Mouse (Mus musculus) left cerebral cortex, postnatal 4 days (tissue): ENCODE measurements at regions not wholly inside any gene's neighbourhood (a gene's known extent, or its start where the extent isn't known, plus 50 kb on each side); places are given as distances from the start of the nearest gene placed in this dataset.

Experiments used
- DNase-seq: peaks from one replicate; pipeline ENCODE4 v3.0.0-alpha.2; 2022
- intact Hi-C: fragments of 180-260 bp; cut with DNase I; formaldehyde crosslinking; loops from one replicate; pipeline ENCODE4 v1.15.1; 2025

DNA sequence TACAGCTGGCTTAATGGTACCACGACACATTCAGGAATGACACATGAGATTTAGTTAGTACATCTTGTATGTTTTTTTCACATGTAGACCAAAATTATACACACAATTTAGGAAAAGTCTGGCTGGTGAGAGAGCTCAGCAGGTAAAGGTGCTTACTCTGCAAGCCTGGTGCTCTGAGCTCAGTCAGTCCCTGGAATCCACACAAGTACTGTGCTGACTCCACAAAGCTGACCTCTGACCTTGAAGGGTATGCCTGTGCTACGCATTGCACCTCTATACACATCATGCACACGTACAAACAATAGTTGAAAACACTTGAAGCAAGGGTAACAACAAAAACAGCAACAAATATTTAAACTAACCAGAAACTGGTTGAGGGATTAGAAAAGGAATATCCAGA lies 96.5 kb downstream of the Foxb1 start:
- intact Hi-C loops: no loop called here
- DNase-seq: no peak

DNA sequence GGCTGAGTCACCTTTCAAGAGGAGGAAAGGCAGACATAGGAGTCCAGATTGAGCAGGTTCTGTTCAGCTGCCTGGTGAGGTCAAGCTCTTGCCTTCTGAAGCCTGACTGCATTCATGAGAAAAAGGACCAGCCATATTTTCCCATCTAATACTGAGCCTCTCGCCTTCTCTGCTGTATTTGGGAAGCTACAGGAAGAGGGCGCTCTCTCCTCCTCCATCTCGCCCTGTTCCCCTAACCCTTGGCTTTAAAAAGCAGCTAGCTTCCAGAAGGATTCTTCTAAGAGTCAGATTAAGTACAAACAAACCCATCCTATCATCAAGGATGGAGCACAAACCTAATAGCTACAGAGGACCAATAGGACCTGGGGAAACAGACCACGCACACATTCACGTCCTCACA lies 98.3 kb downstream of the Foxb1 start:
- peak; percentile 29 for DNase-seq

DNA sequence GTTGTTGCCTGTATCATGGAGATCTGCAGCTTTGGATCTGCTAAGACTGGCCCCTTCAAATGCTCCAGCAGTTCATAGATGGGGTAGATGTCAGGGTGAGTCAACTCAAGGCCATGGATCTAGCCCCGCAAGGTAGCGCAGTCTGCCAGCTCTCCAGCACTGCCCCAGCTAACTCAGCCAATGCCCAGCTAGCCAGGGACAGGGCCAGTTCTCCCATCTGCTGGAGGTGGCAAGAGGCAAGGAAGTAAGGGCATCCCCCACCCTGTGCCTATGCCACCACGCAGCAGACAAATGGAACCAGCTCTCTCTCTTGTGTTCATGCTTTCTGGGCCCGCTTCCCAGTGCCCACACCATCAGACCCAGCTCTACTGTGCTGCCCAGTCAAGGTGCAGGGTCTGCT lies 102.5 kb downstream of the Foxb1 start:
- DNase-seq: peak; percentile 60
- intact Hi-C loops: no loop called here

More for the DNA sequence above, 98.3 kb downstream of the Foxb1 start:
- intact Hi-C loops: no loop called here

DNA sequence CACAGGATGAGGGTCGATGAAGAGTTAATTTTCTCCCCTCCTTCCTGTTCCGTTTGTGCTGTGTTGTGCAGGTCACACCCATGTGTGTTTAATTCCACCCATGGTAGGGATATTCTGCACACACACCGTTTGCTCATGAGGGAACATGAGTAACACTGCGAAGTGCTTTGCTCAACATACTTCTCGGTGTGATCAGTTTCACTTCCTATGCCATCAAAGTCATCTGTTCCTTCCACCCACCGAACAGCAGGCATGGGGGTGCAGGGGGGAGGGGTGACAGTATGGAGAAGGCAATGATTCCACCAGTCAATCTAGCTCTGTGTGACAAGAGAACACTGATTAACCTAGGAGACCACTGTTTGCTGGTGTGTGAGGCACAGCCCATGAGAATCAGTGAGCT lies 104.7 kb downstream of the Foxb1 start:
- no peak for DNase-seq
- intact Hi-C loops: no loop called here

DNA sequence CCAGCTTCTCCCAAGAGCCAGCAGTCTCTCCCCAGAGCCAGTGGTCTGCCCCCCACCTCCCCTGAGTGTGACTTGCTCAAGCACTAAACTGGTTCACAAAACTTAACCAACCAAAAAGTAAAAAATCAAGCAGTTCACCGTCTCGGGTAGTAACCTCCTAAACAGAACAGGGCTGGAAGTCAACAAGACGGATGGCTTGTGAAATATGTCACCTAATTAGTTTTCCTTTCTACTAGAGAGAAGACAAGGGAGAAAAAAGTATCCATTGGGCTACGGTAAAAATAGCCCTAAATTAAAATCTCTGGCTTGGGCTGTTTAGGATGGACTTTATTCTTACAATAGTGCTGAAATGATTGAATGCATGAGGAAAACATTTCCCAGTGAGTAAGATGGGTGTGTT lies 108.6 kb downstream of the Foxb1 start:
- no peak for DNase-seq
- intact Hi-C loops: no loop called here

DNA sequence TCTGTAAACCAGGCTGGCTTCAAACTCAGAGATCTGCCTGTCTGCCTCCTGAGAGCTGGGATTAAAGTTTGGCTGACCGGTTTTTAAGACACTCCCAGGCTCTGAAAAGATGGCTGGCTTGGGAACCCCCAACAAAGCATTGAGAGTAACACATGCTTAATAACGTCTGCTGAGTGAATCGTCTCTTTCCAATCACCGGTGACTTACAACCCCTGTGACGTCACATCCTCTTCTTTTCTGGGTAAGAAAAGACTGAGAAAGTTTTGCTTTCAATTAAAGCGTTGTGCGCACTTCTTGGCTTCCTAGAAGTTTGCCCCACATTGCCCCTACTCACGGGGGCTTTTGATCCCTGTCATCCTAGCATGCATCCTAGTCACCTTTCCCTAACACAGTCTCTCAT lies 109.1 kb downstream of the Foxb1 start:
- intact Hi-C loops: no loop called here

DNA sequence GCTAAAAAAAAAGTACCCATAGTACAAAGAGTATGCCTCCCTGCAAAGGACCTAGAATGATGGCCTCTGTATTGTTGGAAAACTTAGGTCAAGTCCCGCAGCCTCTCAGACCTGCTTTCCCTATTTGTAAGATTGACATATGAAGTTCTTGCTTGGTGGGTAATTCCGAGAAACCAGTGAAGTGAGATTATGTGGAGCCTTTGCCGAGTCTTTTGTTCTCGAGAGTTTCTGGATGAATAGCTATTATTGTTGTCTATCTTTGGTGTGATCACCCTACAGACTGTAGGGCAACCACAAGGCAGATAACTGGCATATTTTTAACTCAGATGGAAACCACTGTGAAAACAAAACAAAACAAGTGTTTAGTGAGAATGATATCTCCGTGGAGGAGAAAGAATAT lies 118.1 kb downstream of the Foxb1 start:
- intact Hi-C loops: no loop called here
- no peak for DNase-seq

More for the DNA sequence above, 109.1 kb downstream of the Foxb1 start:
- no peak for DNase-seq

DNA sequence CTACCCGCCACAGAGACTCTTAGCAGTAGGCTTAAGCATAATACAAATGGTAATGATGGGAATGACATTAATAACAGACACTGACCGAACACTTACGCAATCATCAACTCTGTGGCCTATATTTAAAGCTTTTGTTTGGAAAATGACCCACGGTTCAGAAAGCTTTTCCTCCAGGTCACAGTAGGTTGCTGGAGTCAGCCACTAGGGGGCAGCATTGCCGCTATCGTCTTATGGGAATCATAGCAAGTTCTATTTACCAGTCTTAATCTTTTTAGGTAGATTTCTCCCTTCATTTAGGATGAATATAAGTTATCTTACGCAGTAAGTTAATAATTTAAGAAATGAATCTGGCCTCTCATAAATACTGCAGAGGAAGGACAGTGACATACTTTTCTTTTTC lies 137.4 kb downstream of the Foxb1 start:
- DNase-seq: peak; percentile 87
- intact Hi-C loops: loop anchor here (10.0 kb wide), 2 partner anchors 109 to 361 kb away; partner anchors contain the start of gene Bnip2

DNA sequence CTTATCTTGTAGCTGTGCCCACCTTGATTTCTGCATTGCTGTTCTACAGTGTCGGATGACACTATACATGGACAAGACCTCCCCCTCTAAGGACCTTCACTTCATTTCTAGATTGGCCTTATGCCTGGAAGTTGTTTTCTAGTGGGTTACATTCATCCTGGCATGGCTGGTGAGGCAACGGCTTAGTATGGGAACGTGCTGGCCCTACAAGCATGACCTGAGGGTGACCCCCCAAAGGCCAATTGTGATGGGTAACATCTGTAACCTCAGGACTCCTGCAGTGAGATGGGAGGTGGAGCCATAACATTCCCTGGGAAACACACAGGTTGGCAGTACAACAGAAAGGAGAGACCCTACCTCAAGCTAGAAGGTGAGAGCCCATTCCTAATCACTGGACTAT lies 139.7 kb downstream of the Foxb1 start:
- intact Hi-C loops: loop anchor here (10.0 kb wide), 2 partner anchors 106 to 364 kb away; partner anchors contain the start of gene Bnip2
- DNase-seq: no peak

DNA sequence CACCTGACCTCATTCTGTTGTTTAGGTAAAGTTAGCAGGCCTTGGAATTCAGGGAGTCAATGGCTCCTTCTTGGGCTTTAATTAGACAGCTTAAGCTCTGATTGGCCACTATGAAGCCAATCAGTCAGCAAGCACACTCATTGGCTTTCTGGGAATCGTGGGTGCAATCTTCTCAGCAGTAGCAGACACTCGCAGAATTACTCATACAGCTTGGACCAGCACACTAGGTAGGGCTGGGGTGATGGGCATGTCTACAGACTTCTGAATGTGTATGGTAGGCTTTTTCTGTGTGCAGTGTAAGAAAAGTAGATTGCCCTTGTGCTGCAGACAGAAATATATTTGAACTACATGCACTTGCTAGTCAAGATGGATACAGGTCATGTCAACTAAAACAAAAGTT lies 143.4 kb downstream of the Foxb1 start:
- intact Hi-C loops: no loop called here

DNA sequence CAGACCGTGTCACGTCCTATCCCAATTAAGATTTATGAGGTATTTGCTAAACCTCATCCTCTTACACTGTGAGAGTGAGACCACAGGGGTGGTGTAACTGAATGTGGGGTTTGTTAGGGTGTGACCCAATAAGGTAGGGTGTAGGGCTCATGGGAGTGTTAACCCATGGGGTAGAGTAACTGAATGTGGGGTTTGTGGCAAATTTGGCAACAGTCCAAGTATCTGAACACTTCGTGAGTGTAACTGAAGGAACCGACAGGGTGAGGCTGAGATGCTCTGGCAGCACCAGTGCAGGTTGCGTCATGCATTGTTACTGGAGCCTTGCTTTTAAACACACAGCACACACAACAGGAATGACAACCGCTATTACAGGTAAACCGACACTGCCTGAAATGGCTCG lies 144.1 kb downstream of the Anxa2 start:
- intact Hi-C loops: no loop called here
- no peak for DNase-seq

More for the DNA sequence above, 143.4 kb downstream of the Foxb1 start:
- DNase-seq: no peak

DNA sequence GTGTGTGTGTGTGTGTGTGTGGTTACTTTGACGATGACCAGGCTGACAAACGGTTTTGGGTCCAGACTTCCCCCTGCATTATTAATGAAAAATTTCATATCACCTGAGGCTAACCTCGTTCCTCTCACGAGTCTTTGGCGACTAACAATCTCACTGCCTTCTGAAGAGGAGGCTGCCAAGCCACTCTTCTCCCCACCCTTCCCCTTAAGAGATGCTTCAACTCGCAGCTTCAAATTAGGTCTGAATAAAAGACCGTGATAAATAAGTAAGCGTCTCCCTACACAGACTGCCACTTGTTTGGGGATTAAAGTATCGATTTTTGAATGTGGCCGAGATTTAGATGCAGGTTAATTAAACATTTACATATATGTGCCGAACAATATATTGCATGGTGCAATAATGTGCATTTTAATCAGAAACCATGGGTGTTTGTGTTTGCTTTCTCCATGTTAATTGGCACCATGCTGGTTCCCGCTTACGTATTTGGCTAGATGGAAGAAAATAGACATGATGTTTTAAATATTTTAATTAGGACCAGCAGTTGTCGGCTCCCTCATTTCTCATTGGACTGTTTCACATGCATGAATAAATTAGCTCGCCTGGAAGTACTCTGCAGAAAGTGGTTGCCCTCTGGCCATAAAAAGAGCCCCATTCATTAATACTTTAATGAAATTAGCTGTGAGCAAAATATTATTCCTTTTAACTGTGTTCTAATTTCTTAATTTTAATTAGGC lies 139.1 kb downstream of the Anxa2 start:
- intact Hi-C loops: no loop called here
- DNase-seq: no peak

DNA sequence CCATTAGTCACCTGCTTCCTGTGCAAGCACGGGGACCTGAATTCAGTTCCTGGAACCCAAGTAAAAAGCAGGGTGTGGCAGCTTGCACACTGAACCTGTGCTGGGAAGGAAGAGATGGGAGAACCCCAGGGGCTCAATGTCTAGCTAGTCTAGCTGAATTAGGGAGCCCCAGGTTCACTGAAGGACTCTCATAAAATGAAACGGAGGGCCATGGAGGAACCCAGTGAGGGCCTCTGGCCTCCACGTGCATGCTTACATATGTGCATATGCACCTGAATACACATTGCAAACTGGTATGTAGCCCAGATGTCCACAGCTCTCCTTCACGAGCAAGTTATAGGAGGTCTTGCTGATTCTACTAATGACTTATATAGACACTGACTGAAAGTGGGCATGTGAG lies 135.4 kb downstream of the Anxa2 start:
- intact Hi-C loops: no loop called here
- no peak for DNase-seq

DNA sequence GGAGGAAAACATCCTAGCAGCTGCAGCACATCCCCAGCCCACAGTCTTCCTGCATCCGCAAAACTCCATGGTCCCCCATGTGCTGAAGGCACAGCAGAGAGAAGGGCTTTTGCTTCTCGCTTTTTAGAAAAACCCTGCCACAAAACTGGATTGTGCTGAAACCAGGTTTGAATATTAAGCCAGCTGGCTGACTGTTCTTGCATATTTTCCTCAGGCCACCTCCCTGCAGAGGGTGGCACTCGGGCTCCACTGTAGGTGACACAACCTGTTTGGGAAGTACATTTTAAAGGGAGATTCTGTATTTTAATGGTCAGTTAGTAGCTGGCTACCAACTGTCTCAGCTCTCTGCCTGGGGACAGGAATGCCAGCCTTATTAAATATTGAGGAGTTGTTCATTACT lies 133.7 kb downstream of the Anxa2 start:
- intact Hi-C loops: no loop called here
- DNase-seq: no peak

DNA sequence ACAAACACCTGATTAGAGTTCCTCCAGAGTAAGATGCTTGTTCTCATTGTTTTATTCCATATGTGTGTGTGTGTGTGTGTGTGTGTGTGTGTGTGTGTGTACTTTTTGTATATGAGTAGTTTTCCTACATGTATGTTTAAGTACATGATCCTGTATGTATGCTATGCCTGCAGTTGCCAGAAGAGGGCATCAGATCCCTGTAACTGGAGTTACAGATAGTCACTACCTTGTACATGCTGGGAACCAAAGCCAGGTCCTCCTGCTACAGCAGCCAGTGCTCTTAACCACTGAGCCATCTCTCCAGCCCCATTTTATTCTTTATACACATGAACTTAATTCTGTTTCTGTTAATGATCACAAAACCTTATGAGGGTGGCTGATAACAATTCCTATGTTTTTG lies 127.8 kb downstream of the Anxa2 start:
- intact Hi-C loops: no loop called here
- no peak for DNase-seq

DNA sequence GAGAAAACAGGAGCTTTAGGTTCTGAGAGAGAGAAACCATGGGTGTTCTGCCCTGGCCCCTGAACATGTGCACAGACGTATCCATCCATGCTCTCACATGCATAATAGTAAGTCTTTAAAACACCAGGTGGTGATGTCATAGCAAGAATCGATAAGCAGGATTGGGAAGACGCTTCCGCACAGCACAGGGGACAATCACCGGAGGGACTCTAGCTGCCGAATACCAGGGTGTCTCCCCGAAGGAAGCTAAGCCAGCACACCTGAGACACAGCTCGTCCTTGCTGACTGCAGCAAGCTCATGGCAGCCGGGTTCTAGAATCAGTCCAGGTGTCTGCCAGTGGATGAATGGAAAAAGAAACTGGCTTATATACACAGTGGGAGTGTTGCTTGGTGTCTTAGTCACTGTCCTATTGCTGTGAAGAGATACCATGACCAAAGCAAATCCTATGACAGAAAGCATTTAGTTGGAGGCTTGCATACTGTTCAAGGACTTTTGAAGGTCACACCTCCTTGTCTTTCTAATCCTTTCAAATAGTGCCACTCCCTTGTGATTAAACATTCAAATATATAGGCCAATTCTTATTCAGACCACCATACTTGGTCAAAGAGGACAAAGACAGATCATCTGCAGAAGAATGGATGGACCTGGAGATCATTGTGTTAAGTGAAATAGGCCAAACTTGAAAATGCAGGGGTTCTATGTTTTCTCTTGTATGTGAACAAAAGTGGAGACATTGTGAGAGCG lies 124.4 kb downstream of the Anxa2 start:
- DNase-seq: no peak
- intact Hi-C loops: no loop called here

DNA sequence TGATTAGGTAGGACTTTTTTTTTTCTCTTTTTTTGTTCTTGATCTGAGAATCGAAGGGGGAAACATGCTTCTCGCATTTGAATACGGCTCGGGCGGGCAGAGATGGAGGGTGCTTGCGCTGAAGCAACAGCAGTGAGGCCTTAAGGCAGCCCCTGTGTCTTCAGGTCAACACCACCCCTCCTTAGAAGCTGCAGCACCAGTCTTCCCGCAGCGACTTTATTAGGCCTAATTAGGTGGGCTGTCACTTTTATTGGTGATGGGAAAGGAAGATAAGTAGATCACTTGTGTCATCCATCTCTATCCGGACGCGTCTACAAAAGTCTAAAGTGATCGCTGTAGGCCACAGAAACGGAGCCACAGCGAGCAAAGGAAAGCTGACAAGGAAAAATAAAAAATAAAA lies 122.0 kb downstream of the Anxa2 start:
- DNase-seq: no peak
- intact Hi-C loops: no loop called here

DNA sequence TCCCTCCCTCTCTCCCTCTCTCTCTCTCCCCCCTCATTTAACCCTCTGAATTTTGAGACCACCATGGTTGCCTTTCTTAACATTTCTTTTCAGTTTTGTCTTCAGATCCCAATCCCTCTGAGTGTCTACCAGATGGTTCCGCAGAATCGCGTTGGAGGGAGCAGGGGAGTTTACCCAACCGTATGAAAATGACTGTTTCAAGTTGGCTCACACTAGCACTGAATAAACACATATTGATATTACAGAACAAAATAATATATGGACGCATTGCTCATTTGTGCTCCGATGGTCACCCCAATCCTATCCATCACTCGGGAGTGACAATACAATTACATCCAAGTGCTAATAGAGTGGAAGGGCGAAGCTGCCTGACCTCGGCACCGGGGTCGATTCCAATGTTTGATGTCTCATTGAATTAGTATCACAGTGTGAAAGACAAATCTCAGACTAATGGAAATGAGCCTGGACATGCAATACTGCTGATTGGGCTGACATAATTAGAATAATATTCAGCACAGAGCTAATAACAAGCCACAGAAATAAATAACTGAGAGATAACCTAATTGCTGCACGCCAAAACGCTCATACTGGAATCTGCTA lies 115.3 kb downstream of the Anxa2 start:
- intact Hi-C loops: no loop called here

DNA sequence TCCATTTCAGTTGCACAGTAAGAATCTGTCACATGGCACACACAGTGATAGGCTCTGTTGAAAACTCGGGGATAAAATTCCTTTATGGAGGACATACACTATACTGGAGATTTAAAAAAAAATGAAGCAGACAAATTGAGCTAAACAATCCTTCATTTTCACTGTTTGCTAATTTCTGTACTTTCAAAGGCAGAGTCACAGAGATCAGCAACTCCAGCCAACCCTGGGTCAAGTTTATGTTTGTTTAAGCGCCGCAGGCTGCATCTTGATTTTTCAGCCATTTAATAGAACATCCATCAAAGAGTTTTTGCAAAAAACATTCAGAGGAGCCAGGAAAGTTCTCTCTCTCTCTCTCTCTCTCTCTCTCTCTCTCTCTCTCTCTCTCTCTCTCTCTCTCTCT lies 114.8 kb downstream of the Anxa2 start:
- intact Hi-C loops: no loop called here
- DNase-seq: no peak

More for the DNA sequence above, 115.3 kb downstream of the Anxa2 start:
- DNase-seq: no peak

DNA sequence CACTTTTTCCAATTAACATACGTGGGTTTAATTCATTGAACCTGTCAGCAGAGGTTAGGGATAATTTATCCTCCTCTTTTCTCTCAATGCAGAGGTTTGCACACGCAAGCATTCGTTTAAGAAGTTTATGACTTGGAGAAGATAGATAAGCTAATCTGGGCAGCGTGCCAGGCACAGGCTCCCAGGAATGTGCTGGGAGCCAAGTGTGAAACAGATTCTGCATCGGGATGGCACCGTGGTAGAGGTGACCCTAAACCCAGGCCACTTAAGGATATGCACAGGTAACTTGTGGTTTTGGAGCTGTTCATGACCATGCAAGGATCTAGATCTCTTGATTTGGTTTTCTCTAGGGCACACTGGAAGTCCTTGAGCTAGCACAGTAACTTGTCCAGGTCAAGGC lies 113.6 kb downstream of the Anxa2 start:
- peak; percentile 15 for DNase-seq
- intact Hi-C loops: no loop called here

DNA sequence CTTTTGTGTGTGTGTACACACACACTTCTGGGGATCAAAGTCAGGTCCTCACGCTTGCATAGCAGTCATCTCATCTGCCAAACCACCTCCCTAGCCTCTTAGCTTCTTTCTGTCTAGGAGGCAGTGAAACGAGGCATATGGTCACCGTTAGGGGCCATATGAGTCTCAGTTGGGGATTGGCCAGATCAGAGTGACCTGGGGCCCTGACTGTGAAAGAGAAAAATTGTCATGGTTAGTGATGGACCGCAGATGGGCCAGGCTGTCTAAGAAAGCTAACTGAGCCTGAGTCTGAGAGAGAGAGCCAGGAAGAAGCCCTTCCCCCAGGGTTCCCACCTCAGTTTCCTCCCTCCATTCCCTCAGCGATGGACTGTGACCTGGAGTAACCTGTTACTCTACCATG lies 89.8 kb downstream of the Anxa2 start:
- intact Hi-C loops: no loop called here
- DNase-seq: no peak
